Mouse (Mus musculus) midbrain, embryonic 12.5 days (tissue): ENCODE results near the gene Tshz3. TPM values are rescaled to one million over a fixed set of nuclear protein-coding genes. Genes with fewer than 3 reads are reported as not detected.

Source experiments
- ATAC-seq: fragments of 200-750 bp; cut with Nextera tagmentation; 2 replicates; pipeline ENCODE4 v1.8.0; 2017; ENCODE audit warnings: low read depth, moderate TSS enrichment, moderate library complexity; ENCODE audit not compliant: low FRiP score
- H3K27ac ChIP-seq: fragments of 300-500 bp; sonication (generic); replicated peaks from 2 replicates; pipeline ENCODE4 v1.5.1; 2016; ENCODE audit warnings: mild to moderate bottlenecking
- H3K27me3 ChIP-seq: fragments of 300-500 bp; sonication (generic); 2 replicates; pipeline ENCODE4 v1.6.1; 2016; ENCODE audit warnings: mild to moderate bottlenecking
- H3K36me3 ChIP-seq: fragments of 300-500 bp; sonication (generic); 2 replicates; pipeline ENCODE4 v1.6.1; 2016
- H3K4me1 ChIP-seq: fragments of 300-500 bp; sonication (generic); 2 replicates; pipeline ENCODE4 v1.6.1; 2016
- H3K4me2 ChIP-seq: fragments of 300-500 bp; sonication (generic); replicated peaks from 2 replicates; pipeline ENCODE4 v1.6.1; 2016; ENCODE audit warnings: mild to moderate bottlenecking, moderate library complexity
- H3K4me3 ChIP-seq: fragments of 300-500 bp; sonication (generic); 2 replicates; pipeline ENCODE4 v1.5.1; 2016; ENCODE audit warnings: mild to moderate bottlenecking
- H3K9ac ChIP-seq: fragments of 300-500 bp; sonication (generic); replicated peaks from 2 replicates; pipeline ENCODE4 v1.6.1; 2016; ENCODE audit warnings: mild to moderate bottlenecking, moderate library complexity
- H3K9me3 ChIP-seq: fragments of 300-500 bp; sonication (generic); 2 replicates; pipeline ENCODE4 v1.6.1; 2016; ENCODE audit warnings: mild to moderate bottlenecking
- WGBS: fragments of 180-500 bp; shearing (Covaris S2); methylation state at CpG from one replicate; pipeline ENCODE4 v1.1.7; 2016; 5-methylcytosine and 5-hydroxymethylcytosine counted together
- polyA plus RNA-seq: library from polyadenylated mRNA; unstranded; fragments of >200 nt; fragmentation: Nextera tagmentation; extraction: Ambion mirVana; gene quantifications from 2 replicates; pipeline ENCODE4 v1.2.1, GENCODE M21; 2016

Gene Tshz3
- polyA plus RNA-seq, 1 experiment from 2014 or later = 4.9 TPM

DNA sequence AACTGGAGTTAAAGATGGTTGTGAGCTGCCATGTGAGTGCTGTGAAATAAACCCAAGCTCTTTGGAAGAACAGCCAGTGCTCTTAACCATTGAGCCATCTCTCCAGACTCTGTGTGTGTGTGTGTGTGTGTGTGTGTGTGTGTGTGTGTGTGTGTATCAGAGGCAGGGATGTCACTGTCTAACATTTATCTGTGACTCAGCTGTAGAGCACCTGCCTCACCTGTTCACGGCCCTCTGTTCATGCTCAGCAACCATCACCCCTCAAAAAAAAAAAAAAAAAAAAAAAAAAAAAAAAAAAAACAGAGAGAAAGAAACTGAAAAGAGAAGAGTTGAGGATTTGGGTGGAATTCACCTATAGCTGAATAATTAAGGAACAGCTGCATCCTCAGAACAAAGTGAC, 10.4 kb upstream of the Tshz3 start:
- Histone ChIP-seq H3K4me3 (no peak overlapping the region), H3K9ac (no peak overlapping the region), H3K27me3 (peaks cover 47% of the 10 kb centered on the region), H3K36me3 (no peaks in the 10 kb centered on the region), H3K4me1 (peaks cover 12% of the 10 kb centered on the region), H3K4me2 (no peak overlapping the region), H3K9me3 (no peaks in the 10 kb centered on the region), H3K27ac (no peak overlapping the region)
- ATAC-seq = no peak
- WGBS = 78% methylated on average over 1 of the region's 1 CpGs

DNA sequence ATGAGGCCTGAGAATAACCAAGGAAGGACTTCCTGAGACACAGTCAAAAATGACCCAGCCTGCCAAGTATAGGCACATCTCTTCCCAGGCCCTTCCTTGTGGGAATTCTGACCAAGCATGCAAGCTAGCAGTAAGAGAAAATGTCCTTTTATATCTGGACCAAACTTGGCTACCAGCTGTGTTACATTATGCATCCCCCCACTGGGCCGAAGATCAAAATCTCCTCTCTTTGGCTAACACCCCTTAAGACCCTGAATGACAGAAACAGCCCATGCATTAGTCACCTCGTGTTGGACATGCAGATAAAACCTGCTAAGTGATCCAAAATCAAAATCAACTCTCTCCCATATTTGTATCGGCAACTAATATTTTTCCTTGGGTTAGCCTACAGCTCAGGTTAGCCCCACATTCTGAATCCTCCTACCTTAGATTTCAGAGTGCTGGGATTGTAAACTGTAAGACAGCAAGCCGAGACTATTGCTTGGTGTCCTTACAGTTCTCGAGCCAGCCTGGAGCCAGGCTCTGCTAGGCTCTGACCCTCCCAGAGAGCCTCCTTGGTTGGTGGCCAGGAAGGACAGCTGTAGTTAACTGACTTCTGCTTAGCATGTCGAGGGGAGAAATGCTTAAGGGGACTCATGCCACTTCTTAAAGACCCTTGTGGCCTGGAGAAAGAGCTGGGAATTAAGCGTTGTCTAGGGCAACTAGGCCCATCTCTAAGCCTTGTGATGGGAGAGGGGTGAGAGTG, 8.7 kb upstream of the Tshz3 start:
- peaks cover 64% of the 10 kb centered on the region for H3K27me3 ChIP-seq
- no peak overlapping the region for H3K4me2 ChIP-seq
- WGBS = 70% methylated on average over 7 of the region's 7 CpGs
- H3K9me3 ChIP-seq = no peaks in the 10 kb centered on the region
- H3K36me3 ChIP-seq = no peaks in the 10 kb centered on the region
- no peak overlapping the region for H3K27ac ChIP-seq
- no peak overlapping the region for H3K9ac ChIP-seq
- peaks cover 12% of the 10 kb centered on the region for H3K4me1 ChIP-seq
- no peak for ATAC-seq
- H3K4me3 ChIP-seq = no peak overlapping the region

DNA sequence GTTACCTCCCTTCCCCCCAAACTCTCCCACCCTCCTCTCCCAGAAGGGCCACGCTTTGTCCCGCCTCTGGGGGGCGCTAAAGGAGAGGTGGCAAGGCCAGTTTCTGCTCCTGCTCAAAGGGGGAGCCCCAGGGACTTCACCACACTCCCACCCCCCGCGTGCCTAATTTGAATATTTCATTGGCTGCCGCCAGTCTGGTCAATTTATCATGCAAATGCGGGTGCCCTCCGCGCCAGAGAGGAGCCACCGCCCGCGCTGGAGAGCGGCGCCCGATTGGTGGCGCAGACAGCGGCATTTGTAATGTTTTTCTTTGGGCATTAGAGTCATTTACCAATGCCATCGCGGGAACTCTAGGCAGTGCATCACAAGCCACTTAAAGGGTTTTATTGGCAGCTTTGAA, 7.4 kb upstream of the Tshz3 start:
- Histone ChIP-seq H3K4me3 (no peak overlapping the region), H3K27ac (no peak overlapping the region), H3K9ac (no peak overlapping the region), H3K27me3 (peaks cover 77% of the 10 kb centered on the region), H3K4me1 (peaks cover 21% of the 10 kb centered on the region), H3K36me3 (no peaks in the 10 kb centered on the region), H3K9me3 (no peaks in the 10 kb centered on the region), H3K4me2 (peak overlapping the region; percentile 13; the same call in 1 of the 2 replicates)
- 1% methylated on average over 19 of the region's 19 CpGs for WGBS
- ATAC-seq = 0 out of 2 replicates have a peak, but pooled peaks have one; percentile 34

DNA sequence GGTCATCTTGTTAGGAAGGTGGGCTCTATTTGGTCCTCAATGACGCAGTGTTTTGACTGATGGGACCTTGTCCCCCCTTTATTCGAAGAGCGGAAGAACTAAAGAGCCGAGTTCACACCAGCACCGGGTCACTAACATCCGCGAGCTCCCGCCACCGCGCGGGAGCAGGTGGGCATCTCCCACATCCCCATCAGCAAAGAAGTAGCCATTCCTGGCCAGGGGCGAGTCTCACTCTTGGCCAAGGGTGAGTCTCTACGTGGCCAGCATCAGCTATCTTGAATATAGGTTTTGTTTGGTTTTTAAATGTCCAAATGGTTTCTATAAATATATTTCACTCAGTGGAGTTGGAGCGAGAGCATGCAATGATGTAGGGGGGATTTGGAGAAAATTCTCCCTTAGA, 6.3 kb upstream of the Tshz3 start:
- Histone ChIP-seq H3K4me3 (no peak overlapping the region), H3K4me2 (no peak overlapping the region), H3K27ac (no peak overlapping the region), H3K4me1 (peaks cover 25% of the 10 kb centered on the region), H3K9ac (no peak overlapping the region), H3K36me3 (no peaks in the 10 kb centered on the region), H3K27me3 (peaks cover 82% of the 10 kb centered on the region), H3K9me3 (no peaks in the 10 kb centered on the region)
- ATAC-seq = no peak
- WGBS = 2% methylated on average over 14 of the region's 14 CpGs

DNA sequence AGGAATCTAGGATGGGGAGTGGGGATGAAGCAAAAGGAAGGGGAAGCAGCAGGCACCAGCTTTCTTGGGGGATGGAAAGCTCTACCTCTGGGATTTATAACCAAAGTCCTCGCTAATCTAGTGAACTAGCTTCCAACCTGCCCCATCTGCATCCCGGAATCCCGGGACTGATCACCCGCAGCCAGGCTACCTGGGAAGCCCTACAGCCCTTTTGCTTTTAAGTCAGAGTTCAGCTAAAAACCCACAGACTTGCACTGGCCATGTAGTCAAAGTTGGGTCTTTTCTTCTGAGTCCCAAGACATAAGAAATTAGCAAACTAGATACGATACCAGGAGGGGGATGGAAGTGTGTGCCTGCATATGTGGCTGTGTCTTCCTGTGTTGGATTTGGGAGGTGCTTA, 5.5 kb upstream of the Tshz3 start:
- H3K36me3 ChIP-seq = no peaks in the 10 kb centered on the region
- no peak overlapping the region for H3K4me2 ChIP-seq
- H3K4me3 ChIP-seq = no peak overlapping the region
- 0% methylated on average over 5 of the region's 5 CpGs for WGBS
- ATAC-seq = no peak
- H3K4me1 ChIP-seq = peaks cover 25% of the 10 kb centered on the region
- H3K9ac ChIP-seq = no peak overlapping the region
- H3K27me3 ChIP-seq = peaks cover 82% of the 10 kb centered on the region
- no peaks in the 10 kb centered on the region for H3K9me3 ChIP-seq
- no peak overlapping the region for H3K27ac ChIP-seq

DNA sequence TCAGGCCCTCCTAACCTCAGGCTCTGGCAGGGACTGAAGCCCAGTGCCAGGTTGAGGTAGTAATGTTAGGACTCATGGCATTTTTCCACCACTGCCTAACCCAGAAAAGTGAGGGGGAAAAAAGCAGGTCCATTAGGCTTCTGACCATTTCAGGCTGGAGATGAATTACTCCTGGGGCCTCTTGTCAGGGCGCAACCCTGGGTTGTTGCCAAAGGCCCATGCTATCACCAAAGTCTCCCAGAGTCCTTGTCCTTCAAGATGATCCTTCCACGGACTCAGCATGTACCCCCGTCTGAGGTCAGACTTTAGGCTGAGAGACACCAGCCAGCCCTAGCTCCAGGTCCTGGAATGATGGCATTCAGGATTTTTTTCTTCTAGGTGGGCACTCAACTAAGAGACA, 4.8 kb upstream of the Tshz3 start:
- Histone ChIP-seq H3K4me1 (peaks cover 25% of the 10 kb centered on the region), H3K27ac (no peak overlapping the region), H3K4me2 (no peak overlapping the region), H3K4me3 (no peak overlapping the region), H3K9me3 (no peaks in the 10 kb centered on the region), H3K9ac (no peak overlapping the region), H3K27me3 (peaks cover 79% of the 10 kb centered on the region), H3K36me3 (no peaks in the 10 kb centered on the region)
- no peak for ATAC-seq
- WGBS = 7% methylated on average over 3 of the region's 3 CpGs

DNA sequence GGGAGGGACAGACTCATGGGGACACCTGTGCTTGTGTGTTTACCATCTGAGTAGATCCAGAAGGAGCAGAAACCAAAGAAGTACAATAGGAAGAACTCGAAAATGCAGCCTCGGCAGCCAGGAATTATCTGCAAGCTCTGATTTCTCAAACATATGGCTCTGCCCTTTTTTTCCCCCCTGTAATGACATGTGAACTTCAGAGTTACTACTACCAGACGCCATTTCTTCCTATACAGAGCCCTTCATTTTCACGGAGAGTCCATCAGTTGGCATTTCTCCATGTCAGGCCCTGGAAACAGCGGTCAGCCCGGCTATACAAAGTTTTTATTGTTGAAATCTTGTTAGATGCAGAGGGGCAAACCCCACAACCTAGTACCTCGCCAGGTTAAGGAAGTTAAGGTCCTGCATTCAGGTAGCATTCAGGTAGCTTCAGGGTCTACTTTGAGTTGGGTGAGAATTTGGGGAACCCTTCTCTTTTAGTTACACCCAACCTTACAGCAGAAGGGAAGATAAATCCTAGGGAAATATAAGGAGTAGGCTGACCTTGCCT, 3.2 kb upstream of the Tshz3 start:
- H3K4me2 ChIP-seq = peak overlapping the region; percentile 96
- H3K9me3 ChIP-seq = no peaks in the 10 kb centered on the region
- peak overlapping the region; percentile 92 for H3K4me3 ChIP-seq
- H3K27ac ChIP-seq = no peak overlapping the region
- H3K27me3 ChIP-seq = peaks cover 71% of the 10 kb centered on the region
- H3K36me3 ChIP-seq = no peaks in the 10 kb centered on the region
- WGBS = 7% methylated on average over 7 of the region's 7 CpGs
- H3K4me1 ChIP-seq = peaks cover 37% of the 10 kb centered on the region
- H3K9ac ChIP-seq = no peak overlapping the region
- no peak for ATAC-seq

DNA sequence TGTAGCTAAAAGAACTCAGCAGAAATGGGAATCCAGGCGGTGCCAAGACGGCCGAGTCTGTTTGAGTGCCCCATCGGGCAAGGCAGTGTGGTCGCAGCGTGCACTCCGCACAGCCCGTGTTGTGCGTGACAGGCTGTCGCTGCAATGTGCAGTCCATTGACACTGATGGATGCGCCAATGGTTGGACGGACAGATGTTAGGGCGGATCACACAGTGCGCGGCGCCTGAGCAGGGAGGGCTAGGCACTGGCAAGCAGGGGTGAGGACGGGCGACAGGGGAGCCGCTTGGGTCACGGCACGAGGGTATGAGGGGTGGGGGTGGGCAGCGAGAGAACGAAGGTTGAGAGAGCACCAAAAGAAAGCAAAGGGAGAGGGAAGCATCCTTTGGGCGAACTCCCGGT, 2.6 kb upstream of the Tshz3 start:
- ATAC-seq = no peak

DNA sequence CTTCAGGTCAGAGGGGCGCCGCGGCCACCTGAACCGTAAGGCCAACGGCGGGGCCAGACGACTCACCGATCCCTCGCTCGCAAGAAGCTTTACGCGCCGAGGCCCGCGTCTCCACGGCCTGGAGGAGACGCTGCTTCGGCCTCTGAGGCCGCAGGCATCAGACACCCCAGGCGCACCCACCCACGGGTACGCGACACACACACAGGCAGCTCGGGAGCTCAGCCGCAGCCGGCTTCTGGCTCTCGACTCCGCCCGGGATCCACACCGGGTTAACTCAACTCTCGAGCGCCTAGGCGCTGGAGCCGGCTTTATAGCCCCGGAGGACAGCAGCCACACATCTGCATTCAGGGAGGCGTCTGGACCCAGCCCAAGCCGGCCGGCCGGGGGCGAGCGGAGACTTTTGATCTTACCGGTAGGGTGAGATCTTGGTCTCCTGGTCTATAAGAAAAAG, 2.1 kb upstream of the Tshz3 start:
- H3K36me3 ChIP-seq = no peaks in the 10 kb centered on the region
- no peaks in the 10 kb centered on the region for H3K9me3 ChIP-seq
- no peak overlapping the region for H3K27ac ChIP-seq
- WGBS = 1% methylated on average over 41 of the region's 42 CpGs
- H3K4me3 ChIP-seq = peak overlapping the region; percentile 92
- ATAC-seq = no peak
- peaks cover 64% of the 10 kb centered on the region for H3K27me3 ChIP-seq
- H3K4me2 ChIP-seq = peak overlapping the region; percentile 96
- H3K4me1 ChIP-seq = peaks cover 35% of the 10 kb centered on the region
- peak overlapping the region; percentile 62 for H3K9ac ChIP-seq

More for the DNA sequence above, 2.6 kb upstream of the Tshz3 start:
- H3K9ac ChIP-seq = peak overlapping the region; percentile 62
- no peak overlapping the region for H3K27ac ChIP-seq
- H3K4me1 ChIP-seq = peaks cover 37% of the 10 kb centered on the region
- H3K27me3 ChIP-seq = peaks cover 68% of the 10 kb centered on the region
- H3K36me3 ChIP-seq = no peaks in the 10 kb centered on the region
- under 1% methylated on average over 25 of the region's 25 CpGs for WGBS
- H3K4me3 ChIP-seq = peak overlapping the region; percentile 92
- no peaks in the 10 kb centered on the region for H3K9me3 ChIP-seq
- H3K4me2 ChIP-seq = peak overlapping the region; percentile 96

DNA sequence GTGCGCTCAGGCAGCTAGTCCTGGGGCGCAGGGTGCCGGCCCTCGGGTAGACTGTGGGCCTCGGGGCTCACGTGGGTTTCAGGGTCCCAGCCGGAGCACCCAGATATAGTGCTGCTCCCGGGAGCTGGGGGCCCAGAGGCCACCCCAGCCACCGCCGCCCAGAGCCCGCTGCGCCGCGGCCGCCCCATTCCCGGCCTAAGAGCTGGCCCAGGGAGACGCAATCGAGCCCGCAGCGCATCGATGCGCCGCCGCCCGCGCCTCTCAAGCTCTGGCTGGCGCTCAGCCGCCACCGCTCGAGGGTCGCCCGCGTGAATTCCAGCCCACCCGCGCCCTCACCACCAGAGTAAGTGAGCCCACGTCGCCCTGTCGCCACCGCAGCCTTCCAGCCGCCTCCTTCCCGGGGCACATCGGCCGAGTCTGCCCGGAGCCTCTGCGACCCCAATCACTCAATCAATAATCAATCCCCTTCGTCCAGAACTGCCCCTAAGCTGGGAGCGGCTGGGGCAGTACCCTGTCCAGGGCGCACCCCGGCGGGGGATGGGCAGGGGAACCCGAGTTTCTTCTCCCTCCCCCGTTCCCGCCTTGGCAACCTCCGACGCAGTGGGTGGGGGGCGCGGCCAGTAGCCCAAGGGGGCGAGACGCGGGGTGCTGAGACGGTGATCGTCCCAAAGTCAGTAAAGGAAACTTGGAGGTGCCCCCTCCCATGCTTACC, 1.4 kb upstream of the Tshz3 start:
- H3K36me3 ChIP-seq = no peaks in the 10 kb centered on the region
- H3K4me3 ChIP-seq = peak overlapping the region; percentile 92
- H3K4me1 ChIP-seq = peaks cover 36% of the 10 kb centered on the region
- peak overlapping the region; percentile 82 for H3K9ac ChIP-seq
- under 1% methylated on average over 53 of the region's 62 CpGs for WGBS
- H3K4me2 ChIP-seq = peak overlapping the region; percentile 96
- peak; percentile 45 for ATAC-seq
- H3K27ac ChIP-seq = peak overlapping the region; percentile 79; the same call in 1 of the 2 replicates
- H3K27me3 ChIP-seq = peaks cover 56% of the 10 kb centered on the region
- H3K9me3 ChIP-seq = no peaks in the 10 kb centered on the region

DNA sequence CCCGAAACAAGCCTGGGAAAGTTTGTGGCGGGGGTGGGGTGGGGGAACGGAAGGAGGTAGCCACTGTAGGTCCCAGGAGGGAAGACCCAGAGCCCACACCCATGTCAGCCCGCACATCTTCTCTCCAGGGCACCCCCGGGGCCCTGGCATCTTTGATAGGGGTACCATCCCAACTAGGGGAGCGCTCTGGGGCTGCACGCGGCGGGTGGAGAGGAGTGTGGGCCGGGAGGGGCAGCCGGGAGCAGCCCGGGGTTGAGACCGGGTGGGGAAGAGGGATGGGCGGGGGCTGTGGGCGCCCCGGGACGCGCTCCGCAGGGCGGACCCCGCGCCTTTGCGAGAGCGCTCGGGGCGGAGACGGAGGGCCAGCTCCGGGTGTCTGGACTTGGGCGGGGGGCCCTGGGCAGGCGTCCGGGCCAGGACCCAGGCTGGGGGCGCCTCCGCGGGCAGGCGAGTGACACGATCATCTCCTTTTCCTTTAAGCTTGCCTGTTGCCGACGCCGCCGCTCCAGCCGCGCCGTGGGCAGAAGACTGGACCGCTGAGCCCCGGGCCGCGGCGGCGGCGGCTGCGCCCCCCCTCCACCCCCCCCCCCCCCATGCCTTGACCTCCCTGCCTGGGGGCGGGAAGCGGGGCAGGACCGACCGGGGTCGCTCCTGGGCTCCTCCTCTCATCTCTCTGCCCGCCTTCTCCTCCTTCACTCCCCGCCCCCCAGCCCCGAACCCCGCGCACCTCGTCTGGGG, 631 bp upstream of the Tshz3 start:
- Histone ChIP-seq H3K27ac (peak overlapping the region; percentile 79), H3K4me2 (peak overlapping the region; percentile 96), H3K9ac (peak overlapping the region; percentile 82), H3K9me3 (no peaks in the 10 kb centered on the region), H3K4me3 (peak overlapping the region; percentile 92), H3K4me1 (peaks cover 33% of the 10 kb centered on the region), H3K36me3 (no peaks in the 10 kb centered on the region), H3K27me3 (peaks cover 52% of the 10 kb centered on the region)
- ATAC-seq = peak; percentile 64
- under 1% methylated on average over 35 of the region's 62 CpGs for WGBS
